Mouse (Mus musculus) heart, postnatal 10 days (tissue): ENCODE measurements at regions not wholly inside any gene's neighbourhood (a gene's known extent, or its start where the extent isn't known, plus 50 kb on each side); places are given as distances from the start of the nearest gene placed in this dataset.
A peak's percentile ranks its signal among the peaks of the same experiment; 100 is the strongest.

ENCODE experiments used
- DNase-seq, 2 experiments: peaks; one replicate each; pipeline ENCODE4 v3.0.0; 2021
- intact Hi-C: fragments of 180-260 bp; cut with DNase I; formaldehyde crosslinking; loops from one replicate; pipeline ENCODE4 v1.15.1; 2025

DNA sequence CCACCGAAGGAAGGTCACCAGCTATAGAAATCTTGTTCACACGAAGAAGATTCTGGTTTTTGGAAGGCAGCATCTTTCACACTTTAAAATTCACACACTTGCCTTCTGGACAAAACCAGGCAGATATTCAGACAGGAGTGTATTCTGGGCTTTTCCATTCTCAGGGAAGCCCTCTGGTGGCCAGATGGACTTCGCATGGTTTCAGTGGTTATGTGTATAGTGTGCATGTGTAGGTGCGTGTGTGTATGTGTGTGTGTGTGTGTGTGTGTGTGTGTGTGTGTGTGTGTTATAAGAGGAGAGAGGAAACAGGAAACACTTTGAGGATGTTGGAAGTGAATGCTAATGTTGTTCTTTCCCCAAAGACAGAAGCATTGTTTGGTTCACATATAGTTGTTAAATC is 317.9 kb downstream of the Btg1 start:
- DNase-seq = peak; percentile 70 to 80
- intact Hi-C loops = loop anchor here (1.0 to 5.0 kb wide), 3 partner anchors 182 to 720 kb away; no protein-coding TSS in a partner anchor

DNA sequence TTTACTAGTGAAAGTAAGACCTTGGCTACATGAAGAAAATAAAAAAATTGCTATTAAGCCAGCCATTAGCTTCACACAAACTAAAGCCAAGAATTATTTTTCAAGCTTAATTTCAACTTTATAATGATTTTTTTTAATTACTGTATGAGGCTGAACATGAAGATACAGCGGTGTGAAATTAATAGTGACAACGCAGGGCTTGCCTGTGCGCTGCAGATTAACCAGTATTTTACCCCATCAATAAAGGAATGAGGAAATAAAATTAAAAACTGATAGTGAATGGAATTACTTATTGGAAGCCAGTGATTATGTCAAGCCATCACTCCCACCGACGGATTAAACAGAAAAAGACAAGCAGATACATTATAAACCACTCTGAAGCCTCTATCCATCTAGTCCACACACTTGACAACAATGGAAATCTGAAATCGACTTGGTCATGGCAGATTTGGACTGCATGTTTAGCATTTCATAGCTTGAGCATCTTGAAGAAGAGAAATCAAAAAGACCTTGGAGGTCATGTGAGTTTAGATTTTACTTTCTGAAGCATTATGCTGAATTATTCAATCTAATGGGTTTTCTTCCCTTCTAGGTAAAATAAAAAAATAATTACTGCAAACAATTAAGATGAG is 324.2 kb downstream of the Btg1 start:
- no peak for DNase-seq
- intact Hi-C loops = no loop called here

DNA sequence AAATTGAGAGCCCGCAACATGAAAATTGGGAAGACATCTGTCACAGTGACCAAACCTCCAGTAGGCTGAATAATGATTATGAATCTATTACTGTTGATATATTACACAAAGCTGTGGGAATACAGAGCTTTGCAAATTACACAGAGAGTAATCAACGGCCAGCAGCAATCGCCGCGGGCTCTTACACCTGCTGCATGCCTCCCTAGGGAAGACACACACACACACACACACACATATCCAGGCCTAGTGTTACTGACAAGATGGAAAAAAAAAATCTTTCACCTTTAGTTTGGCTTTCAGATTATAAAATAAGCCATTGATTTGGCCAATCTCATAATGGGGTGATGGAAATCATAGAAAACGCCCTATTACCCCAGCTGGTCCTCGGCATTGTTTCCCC is 327.4 kb downstream of the Btg1 start:
- intact Hi-C loops = no loop called here

DNA sequence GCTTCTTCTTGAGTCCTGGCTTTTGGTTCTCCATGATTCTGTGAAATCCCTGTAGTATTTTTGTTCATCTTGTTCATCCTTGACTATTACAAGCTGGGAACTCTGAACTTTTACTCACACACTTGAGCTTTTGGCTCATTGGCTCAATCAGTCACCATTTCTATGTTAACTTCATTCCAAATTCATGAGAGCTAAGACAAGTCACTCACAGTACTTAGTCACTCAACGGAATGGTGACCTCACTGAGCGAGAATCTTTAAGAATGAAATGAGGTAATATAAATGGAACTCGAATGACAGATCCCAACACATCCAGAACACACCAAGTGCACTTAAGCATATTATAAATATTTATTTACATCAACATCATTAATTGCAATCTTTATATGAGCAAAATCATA is 331.2 kb downstream of the Btg1 start:
- intact Hi-C loops = no loop called here
- no peak for DNase-seq

More for the DNA sequence above, 327.4 kb downstream of the Btg1 start:
- no peak for DNase-seq

DNA sequence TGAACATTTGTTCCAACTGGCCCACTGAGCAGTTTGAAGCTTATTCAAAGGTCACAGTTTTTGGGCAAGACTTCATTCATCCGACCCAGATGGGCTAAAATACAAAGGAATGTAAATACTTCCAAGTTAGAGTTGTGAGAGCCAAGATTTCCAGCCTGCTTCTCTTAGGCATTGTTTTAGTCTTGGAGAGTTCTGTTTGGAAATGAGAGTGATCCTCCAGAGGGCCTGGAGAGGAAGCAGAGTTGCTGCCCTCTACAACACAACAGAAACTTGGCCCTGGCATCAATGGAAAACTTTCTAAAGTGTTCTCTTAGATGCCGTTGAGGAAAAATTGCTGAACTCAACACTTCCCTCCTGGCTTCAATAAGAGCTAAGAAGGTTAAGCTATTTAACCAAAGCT is 332.1 kb downstream of the Btg1 start:
- intact Hi-C loops = no loop called here
- DNase-seq = peak; percentile 38 to 43

DNA sequence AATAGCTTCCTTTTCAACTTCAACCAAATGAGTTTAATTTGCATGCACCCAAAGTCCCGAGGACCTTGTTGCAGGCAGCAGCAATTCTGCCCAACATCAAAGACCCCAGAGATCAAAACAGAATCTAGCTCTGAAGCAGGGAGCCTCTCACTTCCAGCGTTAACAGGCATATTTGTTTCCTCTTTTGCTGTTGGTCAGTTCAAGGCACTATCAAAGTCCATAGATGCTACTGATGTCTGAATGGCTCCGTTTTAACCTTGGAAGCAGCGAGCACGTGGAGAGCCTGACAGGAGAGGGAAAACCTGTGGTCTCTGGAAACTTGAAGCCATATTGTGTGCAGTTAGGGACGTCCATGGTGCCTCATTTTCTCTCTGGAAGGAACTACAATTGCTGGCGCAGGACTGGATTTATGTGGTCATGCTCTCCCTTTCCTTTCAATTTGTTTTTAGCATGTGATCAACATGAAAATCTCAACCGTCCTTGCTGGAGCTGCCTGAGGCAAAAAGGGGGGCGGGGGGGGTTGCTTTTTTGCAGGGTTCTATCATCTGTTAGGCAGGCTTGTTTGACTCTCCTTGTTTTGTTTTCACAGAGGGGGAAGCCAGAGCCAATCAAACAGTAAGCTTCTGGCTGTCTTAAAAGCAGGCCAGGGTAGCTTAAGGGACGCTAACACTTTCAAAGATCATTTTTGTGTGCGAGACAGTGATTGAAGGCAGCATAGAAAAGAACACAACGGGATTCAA is 338.4 kb downstream of the Btg1 start:
- DNase-seq = no peak
- intact Hi-C loops = no loop called here

DNA sequence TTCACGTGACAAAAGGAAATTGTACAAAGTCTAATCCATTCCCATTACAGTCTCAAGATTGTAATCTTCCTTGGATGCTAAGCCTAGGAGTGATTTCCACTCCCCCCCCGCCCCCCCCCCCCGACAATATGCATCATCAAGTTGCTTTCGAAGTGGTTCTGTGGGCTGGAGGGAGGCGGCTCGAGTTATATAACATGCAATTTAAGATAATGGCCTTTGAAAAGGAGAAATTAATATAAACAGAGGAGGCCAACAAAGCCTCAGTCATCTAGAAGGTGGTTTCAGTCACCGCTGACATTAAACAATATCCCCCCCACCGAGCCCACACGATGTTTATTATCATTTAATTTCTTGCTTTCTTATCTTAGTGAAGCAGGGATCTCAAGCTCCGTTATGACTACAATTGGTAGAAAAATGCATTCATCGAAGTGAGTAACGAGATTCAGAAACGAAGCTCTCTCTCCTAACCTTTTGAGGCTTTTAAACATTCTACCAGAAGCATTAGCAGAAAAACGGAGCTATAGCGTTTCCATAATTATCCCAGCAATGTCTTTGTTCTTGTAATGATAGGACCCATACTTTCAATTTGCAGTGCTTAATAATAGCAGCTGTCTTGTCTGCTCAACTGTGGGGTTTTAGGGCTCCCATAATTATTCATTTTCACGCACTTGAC is 339.1 kb downstream of the Btg1 start:
- no peak for DNase-seq
- intact Hi-C loops = no loop called here

DNA sequence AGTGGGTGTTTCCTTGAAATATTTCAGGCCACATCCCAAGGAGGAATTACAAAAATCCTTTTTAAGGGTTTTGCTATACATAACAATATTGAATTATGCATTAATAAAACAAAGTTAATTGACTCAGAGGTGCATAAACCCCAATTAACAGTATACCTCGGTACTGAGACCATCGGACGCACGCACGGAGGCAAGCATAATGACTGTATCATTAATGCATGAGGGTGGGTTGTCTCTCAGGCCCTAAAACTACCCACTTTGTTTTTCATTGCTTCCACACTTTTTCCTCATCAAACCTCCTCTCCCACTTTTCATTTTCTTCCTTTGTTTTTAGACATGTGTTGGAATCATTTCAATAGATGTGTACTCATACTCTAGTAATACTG is 339.6 kb downstream of the Btg1 start:
- no peak for DNase-seq
- intact Hi-C loops = no loop called here

DNA sequence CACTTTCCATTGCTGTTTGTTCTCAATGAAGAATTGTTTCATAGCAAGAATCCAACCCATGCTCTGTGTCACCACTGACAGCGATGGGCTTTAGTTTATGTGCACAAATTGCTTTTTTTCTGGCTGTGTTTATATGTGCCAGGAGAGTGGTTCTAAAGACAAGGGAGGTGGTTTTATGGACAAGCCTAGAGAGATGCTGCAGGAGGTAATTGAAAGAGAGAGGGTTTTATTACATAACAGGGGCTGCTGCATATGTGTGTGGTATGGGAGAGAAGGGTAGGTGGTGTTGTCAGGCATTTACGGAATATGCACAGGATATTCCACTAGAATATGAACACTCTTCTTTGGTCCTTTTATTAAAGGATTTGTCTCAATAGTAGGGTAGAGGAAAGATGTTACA is 340.2 kb downstream of the Btg1 start:
- intact Hi-C loops = no loop called here
- DNase-seq = no peak

DNA sequence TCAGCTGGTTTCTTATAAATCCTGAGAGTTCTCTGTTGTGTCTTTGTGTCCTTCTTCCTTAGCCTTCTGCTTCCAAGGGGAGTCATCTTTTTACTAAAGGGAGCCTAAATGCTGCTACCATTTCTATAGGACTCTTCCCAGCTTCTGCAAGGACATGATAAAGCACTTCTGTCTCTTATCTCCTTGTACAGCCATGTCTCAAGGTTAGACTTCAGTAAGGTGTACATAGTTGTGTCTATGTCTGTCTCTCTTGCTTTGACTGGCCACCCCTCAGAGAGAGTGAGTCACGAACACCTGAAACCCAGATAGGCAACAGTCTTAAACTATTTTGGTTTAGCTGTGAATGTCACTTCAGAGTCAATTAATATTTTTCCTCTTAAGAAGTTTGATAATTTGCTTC is 353.0 kb downstream of the Btg1 start:
- DNase-seq = no peak
- intact Hi-C loops = no loop called here

DNA sequence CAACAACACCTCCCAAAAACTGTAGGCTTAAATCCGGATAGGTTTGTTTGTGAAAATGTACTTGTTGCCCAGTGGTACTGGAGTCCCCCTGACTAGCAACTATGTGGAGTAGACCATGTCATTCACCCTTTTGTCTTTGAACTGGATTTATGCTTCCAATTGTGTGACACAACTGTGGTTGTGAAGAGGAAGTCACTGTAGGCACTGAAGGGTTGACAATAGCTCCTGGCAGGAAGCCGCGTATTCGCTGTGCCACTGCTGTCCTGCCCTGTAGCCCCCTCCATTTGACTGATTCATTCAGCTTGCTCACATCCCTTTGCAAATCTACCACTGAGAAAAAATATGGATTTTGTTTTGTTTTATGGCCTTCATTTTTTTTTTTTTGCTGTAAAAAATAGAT is 353.9 kb downstream of the Btg1 start:
- no peak for DNase-seq
- intact Hi-C loops = no loop called here

DNA sequence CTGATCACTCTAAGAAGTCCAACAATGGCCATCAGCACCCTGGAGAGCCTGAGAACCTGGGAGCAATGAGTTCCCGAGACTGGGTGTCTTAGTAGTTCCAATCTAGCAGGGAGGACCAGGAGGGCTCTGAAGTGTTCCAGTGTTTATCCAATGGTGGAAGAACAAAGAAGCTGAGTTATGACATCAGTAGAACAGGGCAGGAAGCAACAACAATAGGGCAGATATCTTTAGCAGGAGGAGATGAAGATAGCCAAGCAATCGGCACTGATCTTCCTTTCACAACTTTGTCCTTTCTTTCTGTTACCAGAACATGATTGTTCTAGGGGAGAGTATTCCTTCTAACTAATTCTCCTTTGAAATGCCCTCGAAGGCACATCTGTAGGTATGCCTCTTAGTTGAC is 355.0 kb downstream of the Btg1 start:
- intact Hi-C loops = no loop called here
- DNase-seq = no peak

DNA sequence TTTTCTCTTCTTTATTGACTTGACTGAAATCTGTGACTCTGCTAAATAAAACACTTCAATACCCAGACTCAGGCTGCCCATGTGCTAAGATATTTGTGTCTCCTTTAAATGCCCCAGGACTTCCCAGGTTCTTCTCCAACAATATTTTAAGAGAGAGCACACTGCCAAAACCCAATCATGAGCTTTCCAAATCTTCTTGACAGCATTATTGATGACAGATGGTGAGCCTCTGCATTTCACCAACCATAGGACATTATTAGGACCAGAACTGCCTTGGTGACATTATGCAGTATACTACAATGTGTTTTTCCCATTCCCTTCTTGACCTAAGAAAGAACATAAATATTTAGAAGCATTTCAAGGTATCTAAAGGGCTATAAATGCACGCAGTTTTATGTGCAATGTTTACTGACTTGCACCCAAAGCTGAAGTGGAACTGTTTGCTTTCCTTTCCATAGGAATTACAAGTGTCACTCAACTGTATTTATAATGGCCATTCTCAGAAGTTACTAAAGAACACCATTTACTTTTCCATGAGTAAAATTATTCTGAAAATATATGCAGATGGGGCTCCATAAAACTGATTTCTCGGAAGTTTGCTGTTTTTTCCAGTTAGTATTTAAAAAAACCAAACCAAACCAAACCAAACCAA is 357.6 kb downstream of the Btg1 start:
- no peak for DNase-seq
- intact Hi-C loops = no loop called here

DNA sequence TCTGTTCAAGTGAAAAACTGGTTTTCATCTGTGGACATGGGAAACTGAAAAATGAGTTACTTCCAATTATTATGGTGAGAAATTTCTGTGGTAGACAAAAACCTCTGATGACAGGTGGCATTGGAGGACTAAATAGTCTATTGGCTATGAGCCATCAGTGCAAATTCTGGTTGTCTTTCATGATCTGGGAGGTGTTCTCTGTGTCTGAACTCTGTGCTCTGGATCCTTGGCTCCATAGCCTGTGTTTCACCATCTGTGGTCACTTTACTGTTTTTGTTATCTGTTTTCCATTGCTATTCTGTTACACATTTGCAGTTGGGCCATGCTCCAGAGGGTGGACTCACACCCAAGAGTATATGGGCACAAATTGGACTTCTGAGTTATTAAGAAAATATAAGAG is 359.9 kb downstream of the Btg1 start:
- no peak for DNase-seq
- intact Hi-C loops = no loop called here

DNA sequence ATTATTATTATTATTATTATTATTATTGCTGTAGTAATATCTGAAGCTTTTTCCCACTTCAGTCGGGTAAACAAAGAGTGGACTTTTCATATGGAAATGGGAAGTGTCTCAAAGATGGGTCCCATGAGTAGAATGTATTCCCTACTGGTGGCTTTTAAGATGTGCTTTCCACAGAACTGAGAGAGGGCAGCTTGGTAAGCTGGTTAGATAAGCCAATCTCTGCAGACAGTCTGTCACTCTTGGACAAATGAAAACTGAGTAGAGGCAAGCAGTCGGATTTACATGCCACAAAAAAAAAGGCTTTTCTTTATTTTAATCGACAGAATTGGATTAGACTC is 363.7 kb downstream of the Btg1 start:
- DNase-seq = no peak
- intact Hi-C loops = no loop called here

DNA sequence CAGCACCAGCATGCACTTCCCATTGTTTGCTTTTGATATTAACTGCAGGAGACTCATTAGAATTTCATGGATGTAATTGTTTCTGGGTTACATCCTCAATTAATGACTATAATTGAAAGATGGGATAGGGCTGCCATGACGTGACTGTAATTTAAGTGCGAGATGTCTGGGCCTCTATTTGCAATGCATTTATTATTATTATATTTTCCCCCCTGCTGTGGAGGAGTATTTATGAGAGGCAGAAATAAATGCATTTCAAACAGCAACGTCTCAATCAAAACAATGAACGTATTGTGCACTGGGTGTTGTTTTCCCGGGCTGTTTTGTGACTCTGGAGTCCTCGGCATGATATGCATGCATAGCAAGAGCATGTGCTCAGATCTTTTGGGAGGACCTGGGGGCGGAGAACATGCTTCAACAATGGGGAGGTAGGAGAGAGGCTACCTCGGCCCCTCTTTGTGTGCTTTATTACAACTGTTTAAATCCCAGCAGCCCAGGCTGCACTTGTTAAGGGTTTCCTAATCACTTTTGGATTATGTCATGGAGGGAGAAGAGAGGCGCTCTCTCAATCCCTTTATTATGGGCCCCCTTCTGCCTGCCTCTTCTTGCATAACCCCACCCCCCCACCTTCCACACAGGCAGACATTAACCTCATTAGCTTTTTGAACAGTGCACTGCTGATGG is 364.2 kb downstream of the Btg1 start:
- intact Hi-C loops = no loop called here
- DNase-seq = no peak

DNA sequence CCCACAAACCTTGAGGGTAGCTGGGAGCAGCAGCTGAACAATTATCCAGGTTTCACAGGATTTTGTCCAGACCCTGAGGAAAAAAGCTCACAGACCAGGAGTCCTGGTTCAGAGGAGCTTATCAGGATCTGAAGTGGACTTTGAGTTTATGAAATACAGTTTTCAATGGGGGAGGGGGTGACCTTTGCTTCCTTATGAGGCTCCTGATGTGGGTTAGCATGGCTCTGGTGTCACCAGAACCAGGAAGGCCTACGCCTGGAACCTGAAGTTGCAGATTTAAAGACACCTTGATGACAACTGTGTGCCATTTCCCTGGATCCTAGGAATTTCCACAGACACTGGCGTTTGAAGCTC is 364.7 kb downstream of the Btg1 start:
- intact Hi-C loops = no loop called here
- DNase-seq = no peak

DNA sequence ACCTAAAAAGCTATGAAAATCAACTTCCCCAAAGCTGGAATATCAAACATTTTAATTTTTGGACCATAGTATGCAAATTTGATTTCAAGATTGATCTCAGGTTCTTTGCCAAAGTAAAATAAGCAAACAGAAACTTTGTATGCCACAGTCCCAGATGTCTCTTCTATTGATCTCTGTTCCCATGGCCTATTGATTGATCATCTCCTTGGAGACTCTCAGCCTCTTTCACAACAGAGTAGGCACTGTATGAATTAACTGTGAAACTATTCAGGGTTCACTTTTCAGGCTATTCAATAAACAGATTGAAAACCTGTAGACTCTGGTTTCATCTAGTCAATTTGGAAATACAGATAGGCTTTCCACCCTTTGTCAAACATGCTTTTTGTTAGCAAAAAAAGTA is 384.1 kb downstream of the Btg1 start:
- intact Hi-C loops = no loop called here
- no peak for DNase-seq

DNA sequence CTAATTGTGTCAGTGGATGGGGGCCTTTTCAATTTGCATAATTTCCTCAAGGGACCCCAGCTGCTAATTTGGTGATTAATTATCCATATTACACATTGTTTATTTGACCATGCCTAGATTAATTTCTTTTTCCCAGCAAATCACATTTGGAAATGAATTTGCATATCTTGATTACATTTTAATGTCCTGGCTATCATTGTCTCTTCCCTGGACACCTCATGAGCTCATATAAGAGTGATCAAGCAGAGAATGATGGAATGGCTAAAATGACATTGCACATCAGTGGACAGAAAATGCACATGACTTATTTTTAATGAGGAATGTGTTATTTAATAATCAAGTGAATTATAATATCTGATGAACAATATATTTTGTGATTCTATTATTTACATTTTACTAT is 392.1 kb downstream of the Btg1 start:
- intact Hi-C loops = no loop called here
- no peak for DNase-seq

DNA sequence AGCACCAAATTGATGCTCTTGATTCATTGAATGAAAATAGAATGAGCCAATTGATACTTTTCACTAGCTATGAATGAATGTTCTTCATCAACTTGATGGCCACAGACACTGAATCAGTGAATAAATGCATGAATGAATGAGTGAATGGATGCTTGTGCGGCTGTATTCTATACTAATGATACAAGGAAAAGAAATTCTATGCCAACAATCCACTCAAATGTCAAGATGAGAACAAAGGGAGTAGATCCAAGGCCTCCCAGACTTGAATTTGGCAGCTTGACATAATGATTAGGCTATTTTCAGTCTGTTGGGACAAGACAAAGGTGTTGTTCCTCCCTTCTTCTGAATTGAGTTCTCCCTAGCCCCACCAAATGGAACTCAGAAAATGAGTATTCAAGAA is 393.1 kb downstream of the Btg1 start:
- intact Hi-C loops = no loop called here
- no peak for DNase-seq

DNA sequence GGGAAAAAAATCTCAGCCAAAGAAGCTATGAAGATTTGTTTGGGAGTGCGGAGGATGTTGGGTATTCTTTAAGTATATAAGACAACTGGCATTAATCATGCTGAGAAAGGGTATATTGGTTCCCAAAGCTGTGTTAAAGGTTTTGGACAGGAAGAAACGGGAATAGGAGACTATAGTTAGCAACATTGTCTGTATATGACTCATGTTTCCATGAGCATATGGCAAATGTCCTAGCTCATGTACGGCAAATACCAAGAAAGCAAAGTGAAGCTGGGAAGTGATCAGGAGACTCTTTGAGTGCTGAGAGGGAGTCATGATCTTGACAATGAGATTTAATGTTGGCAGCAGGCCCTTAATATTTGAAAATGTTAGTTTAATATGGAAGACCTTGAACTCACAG is 401.8 kb downstream of the Btg1 start:
- DNase-seq = no peak
- intact Hi-C loops = no loop called here
